Mouse (Mus musculus): ENCODE measurements at regions not wholly inside any gene's neighbourhood (a gene's known extent, or its start where the extent isn't known, plus 50 kb on each side); places are given as distances from the start of the nearest gene placed in this dataset.
"Not testable (repeated sequence)": the region's sequence is repeated elsewhere in the genome, so short reads cannot be mapped to it uniquely, and the experiment has no call there.

DNA sequence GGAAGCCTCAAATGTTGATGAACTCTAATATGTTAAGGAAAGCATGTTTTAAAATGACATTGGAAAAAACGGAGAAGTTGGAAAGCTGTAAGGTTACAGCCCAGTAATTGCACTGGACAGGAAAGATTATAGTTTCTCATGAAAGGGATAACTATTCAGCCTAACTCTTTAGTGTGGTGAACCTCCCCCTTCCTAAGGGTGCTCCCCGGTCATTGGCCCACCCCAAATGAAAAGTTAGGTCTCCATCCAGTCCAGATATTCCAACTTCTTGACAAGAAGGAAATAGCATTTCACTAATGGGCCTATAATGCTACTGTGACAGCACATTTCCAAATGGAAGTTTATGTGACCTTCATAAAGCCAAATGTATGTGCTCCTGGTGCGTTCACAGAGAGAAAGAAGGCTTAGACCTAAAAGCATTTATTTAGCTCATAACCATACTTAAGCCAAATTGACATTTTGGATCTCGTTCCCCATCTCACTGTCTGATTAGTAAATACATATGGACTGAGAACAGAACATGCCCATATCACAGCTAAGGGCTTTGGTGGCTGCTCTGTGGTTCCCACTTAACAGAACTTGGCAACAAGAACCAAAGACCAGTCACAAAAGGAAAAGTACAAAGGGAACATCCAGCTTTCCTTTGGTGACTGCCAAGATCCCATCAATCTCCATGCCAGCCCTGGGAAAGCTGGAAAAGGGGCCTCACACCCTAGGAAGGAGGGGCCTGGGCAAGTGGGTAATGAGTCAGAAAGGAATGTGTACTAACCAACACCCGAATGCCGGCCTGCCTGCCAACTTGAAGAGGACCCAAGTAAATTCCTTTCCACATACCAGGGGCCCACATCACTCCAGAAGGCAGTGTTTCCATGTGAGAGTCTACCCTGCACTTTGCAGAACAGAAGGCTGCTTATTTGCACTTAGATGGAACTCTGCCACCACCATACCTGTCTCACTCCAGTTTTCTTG is 155.1 kb upstream of the Chst7 start:
- DNase-seq (ENCODE audit: inconsistent ontology term) = peak; percentile 94

DNA sequence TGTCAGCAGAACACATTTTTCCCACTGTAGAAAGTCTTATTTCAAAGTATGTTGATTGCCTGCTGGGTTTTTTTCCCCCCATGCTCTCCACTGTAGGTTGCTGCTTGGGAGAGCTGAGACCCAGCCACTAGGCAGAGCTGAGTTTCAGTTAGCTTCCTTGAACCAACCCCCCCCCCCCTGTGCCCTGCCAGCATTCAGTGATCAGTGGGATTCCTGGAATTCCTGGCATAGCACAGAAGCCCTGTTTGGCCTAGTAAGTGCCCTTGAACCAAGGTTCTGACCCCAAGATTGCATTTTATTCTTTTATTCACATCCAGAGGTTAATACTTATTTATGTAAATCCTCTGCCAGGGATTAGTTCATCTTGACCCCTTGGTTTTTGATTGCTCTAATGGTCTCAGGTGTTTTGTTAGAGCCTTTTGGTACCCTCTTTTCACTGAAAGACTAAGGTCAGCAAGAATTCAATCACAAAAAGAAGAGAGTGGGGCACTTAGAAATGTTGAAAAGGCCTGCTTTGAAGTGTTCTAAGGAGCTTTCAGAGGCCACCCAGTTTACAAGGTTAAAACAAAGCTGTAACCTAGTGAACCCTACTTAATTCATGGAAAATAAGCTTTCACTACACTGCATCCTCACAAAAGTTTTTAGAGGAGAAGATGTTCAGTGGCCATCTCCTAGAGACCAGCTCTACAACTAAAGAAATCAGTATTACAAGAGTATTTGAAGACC is 152.6 kb upstream of the Chst7 start:
- DNase-seq (ENCODE audit: inconsistent ontology term) = peak; percentile 83

- DNase-seq (ENCODE audit: inconsistent ontology term) = peak; percentile 44
Measured at GRCm38 (mm10) chrX:19917001-19917400, 142.4 kb upstream of the Chst7 start.

GRCm38 (mm10) chrX:19929376-19929775 is 130.0 kb upstream of the Chst7 start:
- DNase-seq (ENCODE audit: inconsistent ontology term) = not testable (repeated sequence)

- DNase-seq (ENCODE audit: inconsistent ontology term) = no peak
Measured at GRCm38 (mm10) chrX:19929866-19930265, 129.5 kb upstream of the Chst7 start.

DNA sequence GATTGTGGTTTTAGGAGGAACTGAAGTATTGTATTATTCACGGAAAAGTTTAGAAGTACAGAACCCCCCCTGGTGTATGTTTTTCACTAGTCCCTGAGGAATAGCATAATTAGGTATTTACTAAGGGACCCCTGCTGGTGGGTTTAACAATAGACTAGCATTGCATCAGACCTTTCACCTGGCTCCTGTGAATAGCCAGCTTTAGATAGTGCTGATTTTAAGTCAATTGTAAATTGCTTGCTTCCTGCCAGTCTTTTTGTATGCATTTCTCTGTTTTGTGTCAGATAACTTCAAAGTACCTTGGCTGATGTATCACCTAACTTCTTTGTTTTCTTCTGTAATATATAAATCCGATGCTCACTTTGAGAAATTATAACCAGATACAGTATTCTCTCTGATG is 116.1 kb upstream of the Chst7 start:
- DNase-seq (ENCODE audit: inconsistent ontology term) = no peak

Data from Muller cell, postnatal 12 days (primary cell).